Mouse (Mus musculus) kidney, embryonic 15.5 days (tissue): Measurements from ENCODE around the gene Oxtr. TPM values are rescaled to one million over a fixed set of nuclear protein-coding genes. Genes with fewer than 3 reads are reported as not detected.

ENCODE experiments used
- ATAC-seq: fragments of 200-750 bp; cut with Nextera tagmentation; replicated peaks from 2 replicates; pipeline ENCODE4 v1.8.0; 2017; ENCODE audit warnings: moderate TSS enrichment; ENCODE audit not compliant: low FRiP score
- H3K27ac ChIP-seq: fragments of 300-500 bp; sonication (generic); 2 replicates; pipeline ENCODE4 v1.5.1; 2015; ENCODE audit warnings: mild to moderate bottlenecking, inconsistent platforms
- H3K27me3 ChIP-seq: fragments of 300-500 bp; sonication (generic); 2 replicates; pipeline ENCODE4 v1.6.1; 2015; ENCODE audit warnings: inconsistent platforms
- H3K36me3 ChIP-seq: fragments of 300-500 bp; sonication (generic); 2 replicates; pipeline ENCODE4 v1.6.1; 2015; ENCODE audit warnings: inconsistent platforms
- H3K4me1 ChIP-seq: fragments of 300-500 bp; sonication (generic); 2 replicates; pipeline ENCODE4 v1.6.1; 2015; ENCODE audit warnings: inconsistent platforms
- H3K4me2 ChIP-seq: fragments of 300-500 bp; sonication (generic); 2 replicates; pipeline ENCODE4 v1.6.1; 2015; ENCODE audit warnings: moderate library complexity, mild to moderate bottlenecking, inconsistent platforms
- H3K4me3 ChIP-seq: fragments of 300-500 bp; sonication (generic); replicated peaks from 2 replicates; pipeline ENCODE4 v1.5.1; 2015; ENCODE audit warnings: mild to moderate bottlenecking, inconsistent platforms
- H3K9ac ChIP-seq: fragments of 300-500 bp; sonication (generic); 2 replicates; pipeline ENCODE4 v1.6.1; 2015; ENCODE audit warnings: mild to moderate bottlenecking, inconsistent platforms
- H3K9me3 ChIP-seq: fragments of 300-500 bp; sonication (generic); replicated peaks from 2 replicates; pipeline ENCODE4 v1.6.1; 2016; ENCODE audit warnings: inconsistent platforms
- WGBS: fragments of 180-500 bp; shearing (Covaris S2); methylation state at CpG from one replicate; pipeline ENCODE4 v1.1.7; 2015; ENCODE audit warnings: mixed read lengths; 5-methylcytosine and 5-hydroxymethylcytosine counted together
- polyA plus RNA-seq: library from polyadenylated mRNA; unstranded; fragments of >200 nt; fragmentation: Nextera tagmentation; extraction: Ambion mirVana; gene quantifications from 2 replicates; pipeline ENCODE4 v1.2.1, GENCODE M21; 2015

The Oxtr gene
- 5.8 and 6.0 TPM in 2 replicates for polyA plus RNA-seq

DNA sequence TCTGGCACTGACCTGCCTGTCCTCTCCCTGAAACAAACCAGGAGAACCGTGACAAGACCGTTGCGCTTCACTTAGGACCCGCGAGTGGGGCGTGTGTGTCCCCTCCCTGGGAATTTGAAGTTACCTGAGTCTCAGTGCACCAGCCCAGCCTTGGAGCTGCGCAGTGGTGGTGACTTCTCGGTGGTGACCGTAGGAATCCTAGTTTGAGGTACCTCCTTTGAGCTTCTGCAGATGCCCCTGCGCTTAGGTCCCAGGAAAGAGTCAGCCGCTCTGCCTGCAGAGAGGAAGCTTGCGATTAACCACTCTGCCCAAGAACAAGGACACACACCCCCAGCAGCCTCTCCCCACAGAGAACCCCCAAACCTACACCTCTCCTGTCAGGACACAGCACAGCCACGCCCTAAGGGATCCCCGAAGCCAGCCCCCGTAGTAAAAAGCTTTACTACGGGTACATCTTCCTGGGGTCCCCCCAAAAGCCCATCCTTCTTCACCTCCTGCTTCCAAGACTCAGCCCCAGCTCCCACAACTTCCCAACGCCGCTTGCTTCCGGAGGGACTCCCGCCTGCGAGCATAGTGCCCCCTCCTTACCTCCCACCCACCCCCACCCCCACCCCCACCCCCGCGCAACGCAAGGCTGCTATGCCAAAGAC is at the start of gene Oxtr:
Oxtr (minus strand) TSS at position 34 of the 650 bp plus-strand sequence.
- Histone ChIP-seq H3K4me1 (peaks cover 50% of the 10 kb centered on the region), H3K27ac (no peak within 1 kb of the TSS), H3K4me3 (peak within 1 kb of the TSS; percentile 45), H3K27me3 (peaks cover 42% of the 10 kb centered on the region), H3K36me3 (no peaks in the 10 kb centered on the region), H3K4me2 (peak within 1 kb of the TSS; percentile 79), H3K9ac (peak within 1 kb of the TSS; percentile 43), H3K9me3 (no peaks in the 10 kb centered on the region)
- WGBS: 5% methylated on average over 24 of the region's 24 CpGs
- ATAC-seq: no peak

GRCm38 (mm10) chr6:112525434-112525833 is 35.7 kb upstream of the Oxtr start:
- Histone ChIP-seq H3K4me3 (no peak overlapping the region), H3K36me3 (no peaks in the 10 kb centered on the region), H3K9me3 (no peaks in the 10 kb centered on the region), H3K27me3 (no peaks in the 10 kb centered on the region), H3K4me1 (no peaks in the 10 kb centered on the region), H3K27ac (no peak overlapping the region), H3K9ac (no peak overlapping the region), H3K4me2 (no peak overlapping the region)
- no peak for ATAC-seq
- 74% methylated on average over 5 of the region's 5 CpGs for WGBS

- Histone ChIP-seq H3K9ac (no peak overlapping the region), H3K27me3 (no peaks in the 10 kb centered on the region), H3K36me3 (no peaks in the 10 kb centered on the region), H3K4me2 (no peak overlapping the region), H3K4me3 (no peak overlapping the region), H3K9me3 (no peaks in the 10 kb centered on the region), H3K27ac (no peak overlapping the region), H3K4me1 (no peaks in the 10 kb centered on the region)
- no peak for ATAC-seq
- WGBS: 40% methylated on average over 10 of the region's 10 CpGs
Measured at GRCm38 (mm10) chr6:112524459-112524858, 34.7 kb upstream of the Oxtr start.

DNA sequence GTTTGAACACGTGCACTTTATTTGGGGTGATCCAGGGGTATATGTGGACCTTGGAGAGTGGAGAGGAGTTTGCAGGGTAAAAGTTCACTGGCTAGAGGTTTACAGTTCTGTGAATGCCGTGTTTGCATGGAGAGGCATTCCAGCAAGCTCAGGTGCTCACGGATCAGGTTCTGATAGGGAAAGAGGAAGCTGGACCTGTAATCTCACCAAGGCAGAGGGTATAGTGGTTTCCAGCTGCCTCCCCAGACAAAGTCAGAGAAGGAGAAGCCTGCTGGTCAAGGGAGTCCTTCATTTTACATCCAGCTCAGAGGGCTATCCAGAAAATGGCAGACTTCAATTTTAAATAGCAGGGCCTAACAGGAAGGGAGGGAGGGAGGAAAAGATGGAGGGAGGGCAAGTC is 28.2 kb upstream of the Oxtr start:
- ATAC-seq: no peak
- H3K4me3 ChIP-seq: no peak overlapping the region
- H3K36me3 ChIP-seq: no peaks in the 10 kb centered on the region
- H3K4me2 ChIP-seq: no peak overlapping the region
- no peak overlapping the region for H3K27ac ChIP-seq
- H3K9ac ChIP-seq: no peak overlapping the region
- H3K9me3 ChIP-seq: no peaks in the 10 kb centered on the region
- H3K4me1 ChIP-seq: peaks cover 7% of the 10 kb centered on the region; the same call in 1 of the 2 replicates
- no peaks in the 10 kb centered on the region for H3K27me3 ChIP-seq
- WGBS: 83% methylated on average over 3 of the region's 3 CpGs

- H3K4me3 ChIP-seq: no peak overlapping the region
- H3K4me2 ChIP-seq: no peak overlapping the region
- H3K36me3 ChIP-seq: no peaks in the 10 kb centered on the region
- WGBS: 86% methylated on average over 3 of the region's 3 CpGs
- H3K4me1 ChIP-seq: peaks cover 7% of the 10 kb centered on the region; the same call in 1 of the 2 replicates
- no peak overlapping the region for H3K27ac ChIP-seq
- no peaks in the 10 kb centered on the region for H3K27me3 ChIP-seq
- H3K9ac ChIP-seq: no peak overlapping the region
- no peak for ATAC-seq
- H3K9me3 ChIP-seq: no peaks in the 10 kb centered on the region
Measured at GRCm38 (mm10) chr6:112517572-112517971, 27.8 kb upstream of the Oxtr start.

DNA sequence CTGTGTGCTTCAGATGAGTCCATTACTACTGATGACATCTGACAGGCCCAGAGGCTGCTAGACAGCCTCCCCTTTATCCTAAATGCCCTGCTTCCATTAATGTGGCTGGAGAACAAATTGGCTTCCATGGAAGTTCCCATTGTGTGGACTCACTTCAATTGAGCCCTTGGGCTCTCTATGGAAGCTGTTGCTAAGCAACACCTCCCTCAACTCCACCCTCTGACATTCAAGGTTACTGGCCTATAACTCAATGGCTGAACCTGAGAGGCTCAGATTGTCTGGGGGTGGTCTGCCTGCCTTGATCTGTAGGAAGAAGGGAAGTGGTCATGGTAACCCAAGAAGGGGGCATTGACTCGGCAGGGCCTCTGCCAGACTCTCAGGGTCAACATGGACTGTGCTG is 26.8 kb upstream of the Oxtr start:
- ATAC-seq: peak; percentile 84
- H3K36me3 ChIP-seq: no peaks in the 10 kb centered on the region
- peaks cover 7% of the 10 kb centered on the region; the same call in 1 of the 2 replicates for H3K4me1 ChIP-seq
- H3K4me3 ChIP-seq: no peak overlapping the region
- H3K9ac ChIP-seq: no peak overlapping the region
- no peak overlapping the region for H3K27ac ChIP-seq
- H3K27me3 ChIP-seq: no peaks in the 10 kb centered on the region
- 16% methylated on average over 1 of the region's 1 CpGs for WGBS
- H3K9me3 ChIP-seq: no peaks in the 10 kb centered on the region
- H3K4me2 ChIP-seq: no peak overlapping the region

DNA sequence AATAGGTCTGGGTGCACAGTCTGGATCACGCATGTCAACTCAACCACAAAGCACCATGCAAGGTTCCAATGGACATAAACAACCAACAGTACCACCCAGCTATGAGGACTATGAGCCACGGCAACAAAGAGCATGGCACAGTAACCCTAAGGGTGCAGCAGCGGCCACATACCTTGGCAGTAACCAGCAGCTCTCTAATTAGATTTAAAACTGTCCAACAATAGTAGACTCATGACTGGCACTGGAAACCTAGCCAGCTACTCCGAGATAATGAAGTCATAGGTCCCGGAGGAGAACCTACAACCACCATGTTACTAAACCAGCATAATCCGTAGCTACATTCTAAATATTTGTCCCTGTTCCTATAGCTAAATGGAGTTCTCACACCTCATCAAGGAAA is 24.8 kb upstream of the Oxtr start:
- H3K9ac ChIP-seq: no peak overlapping the region
- H3K9me3 ChIP-seq: no peaks in the 10 kb centered on the region
- WGBS: 89% methylated on average over 6 of the region's 6 CpGs

DNA sequence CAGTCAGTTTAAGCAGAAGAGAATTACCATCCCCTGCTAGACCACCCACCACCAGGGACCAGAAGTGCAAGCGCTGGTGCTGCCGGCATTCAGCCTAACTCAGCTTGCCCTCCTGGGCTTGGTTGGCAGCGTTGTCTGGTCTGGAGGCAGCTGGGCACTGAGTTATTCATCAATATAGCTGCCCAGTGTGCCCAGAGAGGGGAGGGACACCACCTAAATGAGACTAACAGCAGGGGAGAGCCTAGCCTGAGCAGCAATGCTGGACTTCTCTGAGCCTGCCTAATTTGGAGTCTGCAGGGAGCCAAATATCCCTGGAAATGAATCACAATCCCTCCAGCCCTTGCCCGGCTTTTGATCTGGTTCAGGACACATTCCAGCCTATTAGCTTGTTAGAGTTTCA is 20.6 kb upstream of the Oxtr start:
- Histone ChIP-seq H3K27me3 (no peaks in the 10 kb centered on the region), H3K9ac (no peak overlapping the region), H3K27ac (no peak overlapping the region), H3K4me2 (no peak overlapping the region), H3K4me1 (peaks cover 7% of the 10 kb centered on the region; the same call in 1 of the 2 replicates), H3K36me3 (no peaks in the 10 kb centered on the region), H3K9me3 (no peaks in the 10 kb centered on the region), H3K4me3 (no peak overlapping the region)
- no peak for ATAC-seq
- 39% methylated on average over 4 of the region's 4 CpGs for WGBS

More for the DNA sequence above, 24.8 kb upstream of the Oxtr start:
- no peaks in the 10 kb centered on the region for H3K27me3 ChIP-seq
- H3K4me2 ChIP-seq: no peak overlapping the region
- H3K4me3 ChIP-seq: no peak overlapping the region
- no peaks in the 10 kb centered on the region for H3K36me3 ChIP-seq
- no peak overlapping the region for H3K27ac ChIP-seq
- no peak for ATAC-seq
- H3K4me1 ChIP-seq: peaks cover 14% of the 10 kb centered on the region

- no peak overlapping the region for H3K27ac ChIP-seq
- WGBS: 42% methylated on average over 2 of the region's 2 CpGs
- ATAC-seq: peak; percentile 72
Measured at GRCm38 (mm10) chr6:112509590-112510131, 19.9 kb upstream of the Oxtr start.

DNA sequence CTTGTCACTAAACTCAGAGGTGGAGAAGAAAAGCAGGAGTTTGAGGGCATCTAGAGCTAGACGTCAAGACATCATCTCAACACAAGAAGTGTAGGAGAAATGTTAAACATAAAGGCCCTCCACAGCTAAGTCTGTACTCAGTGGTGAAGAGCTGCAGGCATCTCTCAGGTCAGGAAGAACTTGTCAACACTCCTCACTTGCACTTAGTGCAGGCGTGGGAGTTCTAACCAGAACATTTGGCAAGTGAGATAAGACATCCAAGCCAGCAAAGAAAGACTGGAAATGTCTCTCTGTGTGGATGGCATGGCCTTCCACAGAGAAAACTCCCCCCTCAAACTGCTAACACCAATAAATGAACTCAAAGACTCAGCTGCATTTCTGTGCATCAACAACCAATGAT is 17.9 kb upstream of the Oxtr start:
- no peak overlapping the region for H3K4me2 ChIP-seq
- no peaks in the 10 kb centered on the region for H3K27me3 ChIP-seq
- peaks cover 7% of the 10 kb centered on the region; the same call in 1 of the 2 replicates for H3K4me1 ChIP-seq
- no peak for ATAC-seq
- no peak overlapping the region for H3K9ac ChIP-seq
- H3K4me3 ChIP-seq: no peak overlapping the region
- H3K36me3 ChIP-seq: no peaks in the 10 kb centered on the region
- 47% methylated on average over 2 of the region's 2 CpGs for WGBS
- H3K27ac ChIP-seq: no peak overlapping the region
- no peaks in the 10 kb centered on the region for H3K9me3 ChIP-seq

More at GRCm38 (mm10) chr6:112509590-112510131, 19.9 kb upstream of the Oxtr start:
- no peaks in the 10 kb centered on the region for H3K27me3 ChIP-seq
- H3K4me1 ChIP-seq: peaks cover 7% of the 10 kb centered on the region; the same call in 1 of the 2 replicates
- no peaks in the 10 kb centered on the region for H3K9me3 ChIP-seq
- H3K4me2 ChIP-seq: no peak overlapping the region
- H3K9ac ChIP-seq: no peak overlapping the region
- no peak overlapping the region for H3K4me3 ChIP-seq
- H3K36me3 ChIP-seq: no peaks in the 10 kb centered on the region

- no peaks in the 10 kb centered on the region for H3K27me3 ChIP-seq
- H3K9ac ChIP-seq: no peak overlapping the region
- no peak overlapping the region for H3K4me3 ChIP-seq
- WGBS: 74% methylated on average over 2 of the region's 2 CpGs
- H3K4me1 ChIP-seq: peaks cover 6% of the 10 kb centered on the region; the same call in 1 of the 2 replicates
- H3K4me2 ChIP-seq: no peak overlapping the region
- ATAC-seq: no peak
- no peaks in the 10 kb centered on the region for H3K36me3 ChIP-seq
- H3K27ac ChIP-seq: no peak overlapping the region
- H3K9me3 ChIP-seq: no peaks in the 10 kb centered on the region
Measured at GRCm38 (mm10) chr6:112501156-112501555, 11.4 kb upstream of the Oxtr start.

- Histone ChIP-seq H3K36me3 (no peaks in the 10 kb centered on the region), H3K4me3 (no peak overlapping the region), H3K27ac (no peak overlapping the region), H3K4me1 (peaks cover 23% of the 10 kb centered on the region), H3K9me3 (no peaks in the 10 kb centered on the region), H3K27me3 (no peaks in the 10 kb centered on the region), H3K9ac (no peak overlapping the region), H3K4me2 (no peak overlapping the region)
- WGBS: 83% methylated on average over 2 of the region's 2 CpGs
- ATAC-seq: no peak
Measured at GRCm38 (mm10) chr6:112499456-112499855, 9.7 kb upstream of the Oxtr start.
